Mouse (Mus musculus) ES-Bruce4 (cell line): Measurements from ENCODE around the gene Mapk12.

Experiments
- CTCF ChIP-seq: IDR thresholded peaks from one replicate; pipeline ENCODE4 v1.8.1; 2011; ENCODE audit warnings: low read depth, low read length
- EP300 ChIP-seq: IDR thresholded peaks from 2 replicates; pipeline ENCODE4 v1.6.1; 2011; ENCODE audit warnings: low read depth, low read length; ENCODE audit not compliant: insufficient read depth
- POLR2A ChIP-seq: IDR thresholded peaks from one replicate; pipeline ENCODE4 v1.8.1; 2011; ENCODE audit warnings: low read length; ENCODE audit not compliant: insufficient read depth

- TF ChIP-seq EP300 (no peak), CTCF (no peak), POLR2A (no peak)
Measured at GRCm38 (mm10) chr15:89104425-89104824, 36.1 kb downstream of the Mapk12 start.
